Mouse (Mus musculus) heart, adult 2 months (tissue): ENCODE measurements around the gene Cks1b. TPM values are rescaled to one million over a fixed set of nuclear protein-coding genes. Genes with fewer than 3 reads are reported as not detected.
A peak's percentile ranks its signal among the peaks of the same experiment; 100 is the strongest.

ENCODE experiments used
- DNase-seq, 2 experiments: peaks; one replicate each; pipeline ENCODE4 v3.0.0; 2021
- H3K27ac ChIP-seq: fragments of 200-600 bp; 2 replicates; pipeline ENCODE4 v1.8.1; 2022
- H3K27me3 ChIP-seq: fragments of 200-500 bp; 2 replicates; pipeline ENCODE4 v1.6.1; 2012; ENCODE audit warnings: mild to moderate bottlenecking, low read length, inconsistent platforms, mixed read lengths; ENCODE audit not compliant: control insufficient read depth, insufficient read depth
- H3K36me3 ChIP-seq: fragments of 200-500 bp; 2 replicates; pipeline ENCODE4 v1.6.1; 2012; ENCODE audit warnings: low read length, inconsistent platforms; ENCODE audit not compliant: control insufficient read depth, insufficient read depth
- H3K4me1 ChIP-seq: fragments of 200-500 bp; 2 replicates; pipeline ENCODE4 v1.6.1; 2011; ENCODE audit warnings: low read length; ENCODE audit not compliant: control insufficient read depth, insufficient read depth
- H3K4me3 ChIP-seq: fragments of 200-600 bp; 2 replicates; pipeline ENCODE4 v1.8.1; 2022
- H3K79me2 ChIP-seq: fragments of 200-500 bp; replicated peaks from 2 replicates; pipeline ENCODE4 v1.6.1; 2012; ENCODE audit warnings: mild to moderate bottlenecking, inconsistent platforms, low read length, moderate library complexity, mixed read lengths; ENCODE audit not compliant: control insufficient read depth, insufficient read depth
- H3K9ac ChIP-seq: fragments of 200-500 bp; 2 replicates; pipeline ENCODE4 v1.6.1; 2012; ENCODE audit warnings: low read depth, mild to moderate bottlenecking, control low read depth, inconsistent platforms, low read length, mixed read lengths
- CTCF ChIP-seq: fragments of 200-600 bp; IDR thresholded peaks from 2 replicates; pipeline ENCODE4 v1.8.1; 2022; ENCODE audit warnings: antibody characterized with exemption, mild to moderate bottlenecking, moderate library complexity
- EP300 ChIP-seq: fragments of 200-500 bp; IDR thresholded peaks from 2 replicates; pipeline ENCODE4 v1.6.1; 2011; ENCODE audit warnings: low read depth, low read length, control low read depth; ENCODE audit not compliant: insufficient read depth
- POLR2A ChIP-seq: fragments of 200-500 bp; IDR thresholded peaks from 2 replicates; pipeline ENCODE4 v1.6.1; 2011; ENCODE audit warnings: mild to moderate bottlenecking, low read depth, low read length, control low read depth; ENCODE audit not compliant: insufficient read depth
- WGBS: fragments of 180-500 bp; shearing (Covaris S2); methylation state at CpG from one replicate; pipeline ENCODE4 v1.1.7; 2018; 5-methylcytosine and 5-hydroxymethylcytosine counted together
- intact Hi-C: fragments of 180-260 bp; cut with DNase I; formaldehyde crosslinking; loops from one replicate; pipeline ENCODE4 v1.15.1; 2025
- polyA plus RNA-seq: library from polyadenylated mRNA; depleted of rRNA; stranded (reverse); fragments of >200 nt; gene quantifications from 2 replicates; pipeline ENCODE4 v1.2.3, GENCODE M21; 2012
- total RNA-seq, 2 experiments: library from RNA; stranded (reverse); gene quantifications; 2 replicates each; pipeline ENCODE4 v1.2.3; 2021

Cks1b gene
- total and polyA plus RNA-seq, 3 experiments = 3.3 to 9.0 (median 3.5) TPM

DNA sequence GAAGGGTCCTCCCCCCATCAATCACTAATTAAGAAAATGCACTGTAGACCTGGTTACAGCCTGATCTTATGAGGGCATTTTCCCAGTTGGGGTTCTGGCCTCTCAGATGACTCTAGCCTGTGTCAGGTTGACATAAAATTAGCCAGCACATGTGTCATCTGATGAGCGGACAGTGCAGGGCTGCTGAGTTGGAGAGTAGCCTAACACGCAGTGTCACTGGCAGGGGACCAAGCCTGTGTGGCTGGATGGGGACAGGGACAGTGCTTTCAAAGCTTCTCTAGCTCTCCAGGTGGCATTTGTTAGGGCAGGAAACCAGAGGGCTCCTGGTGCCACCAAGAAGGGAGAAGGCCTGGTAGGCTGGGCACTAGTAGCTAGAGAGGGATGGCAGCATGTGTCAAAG is 22.5 kb upstream of the Cks1b start:
- Histone ChIP-seq H3K36me3 (no peaks in the 10 kb centered on the region), H3K27me3 (no peaks in the 10 kb centered on the region), H3K4me1 (peaks cover 8% of the 10 kb centered on the region), H3K79me2 (0 out of 2 replicates have a peak, but pooled peaks cover 1% of the 10 kb centered on the region), H3K4me3 (no peak overlapping the region), H3K9ac (no peak overlapping the region), H3K27ac (no peak overlapping the region)
- WGBS = 69% methylated on average over 2 of the region's 2 CpGs
- TF ChIP-seq POLR2A = no peak
- no peak for TF ChIP-seq EP300
- no peak for DNase-seq
- intact Hi-C loops = no loop called here

DNA sequence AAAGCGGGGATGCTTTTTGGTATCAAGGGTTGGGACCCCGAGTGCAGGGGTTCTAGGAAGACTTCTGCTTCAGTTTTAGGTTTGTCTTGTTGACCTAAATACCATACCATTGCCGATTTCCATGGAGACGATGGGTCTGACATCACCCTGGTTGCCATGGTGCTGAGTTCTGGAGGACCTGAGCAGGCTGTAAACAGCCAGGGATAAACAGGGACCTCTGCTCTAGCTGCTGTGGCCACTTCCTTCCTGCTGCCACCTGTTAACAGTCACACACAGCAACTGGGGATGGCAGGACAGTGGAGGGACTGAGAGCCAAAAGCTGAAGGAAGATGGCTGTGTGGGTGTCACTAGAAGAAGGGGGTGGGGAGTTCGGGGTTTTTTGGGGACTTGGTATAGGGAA is 19.1 kb upstream of the Cks1b start:
- WGBS = 13% methylated on average over 5 of the region's 5 CpGs
- no peak for TF ChIP-seq POLR2A
- TF ChIP-seq EP300 = no peak
- TF ChIP-seq CTCF = no peak
- Histone ChIP-seq H3K27ac (peak overlapping the region; percentile 91), H3K79me2 (0 out of 2 replicates have a peak, but pooled peaks cover 1% of the 10 kb centered on the region), H3K27me3 (no peaks in the 10 kb centered on the region), H3K4me1 (peaks cover 8% of the 10 kb centered on the region), H3K9ac (peak overlapping the region; percentile 69), H3K36me3 (no peaks in the 10 kb centered on the region), H3K4me3 (peak overlapping the region; percentile 52)
- peak in 1 of 2 experiments; percentile 42 for DNase-seq
- intact Hi-C loops = loop anchor here (2.0 kb wide), 1 partner anchor 18 kb away; the partner anchor contains the start of genes Cks1b and Shc1

DNA sequence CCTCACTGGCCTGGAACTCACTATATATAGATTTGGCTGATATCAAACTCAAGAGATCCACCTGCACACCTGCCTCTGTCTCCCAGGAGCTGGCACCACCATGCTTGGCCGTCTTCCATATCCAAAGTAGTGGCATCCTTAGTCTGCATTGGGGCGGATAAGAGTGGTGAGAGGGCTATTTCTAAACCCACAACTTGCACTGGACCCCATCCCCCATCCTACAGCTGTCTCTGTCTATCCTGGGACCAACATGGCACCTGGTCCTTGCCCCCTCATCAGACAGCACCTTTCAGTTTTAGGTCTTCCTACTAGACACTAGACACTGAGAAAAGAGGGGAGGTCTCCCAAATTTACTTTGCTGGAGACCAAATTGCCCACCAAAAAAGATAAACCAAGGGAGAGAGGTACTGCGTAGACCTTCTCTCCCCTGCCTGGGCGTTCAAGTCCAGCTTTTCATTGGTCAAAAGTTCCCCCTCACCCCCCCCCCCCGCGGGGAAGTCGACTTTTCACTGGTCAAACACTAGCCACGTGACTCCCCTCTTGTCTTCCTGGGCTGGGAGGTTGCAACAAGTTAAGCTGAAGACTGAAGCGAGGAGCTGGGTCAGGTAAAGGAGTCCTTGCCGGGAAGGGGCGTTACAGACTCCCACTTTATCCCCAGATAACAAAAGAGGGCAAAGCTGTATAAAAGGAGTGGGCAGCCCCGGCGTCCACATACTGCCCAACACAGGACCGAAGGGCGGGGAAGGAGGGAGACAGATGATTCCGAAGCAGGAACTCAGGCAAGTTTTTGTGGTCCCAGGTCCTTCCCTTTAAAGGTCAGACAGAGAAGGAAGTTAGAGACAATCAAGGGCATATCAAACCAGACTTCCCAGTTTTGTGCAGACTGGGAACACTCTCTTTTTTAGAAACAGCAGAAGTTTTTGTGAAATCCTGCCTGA is 18.3 kb upstream of the Cks1b start, which contains the start of gene Pbxip1:
Gene Pbxip1, plus strand, starts transcription at position 531 of the 938 bp plus-strand sequence.
- intact Hi-C loops = loop anchor here (2.0 kb wide), 1 partner anchor 18 kb away; the partner anchor contains the start of genes Cks1b and Shc1
- H3K4me3 ChIP-seq = peak within 1 kb of the TSS; percentile 52
- DNase-seq = peak; percentile 72 to 80
- peak within 1 kb of the TSS; percentile 69 for H3K9ac ChIP-seq
- H3K79me2 ChIP-seq = 0 out of 2 replicates have a peak, but pooled peaks cover 1% of the 10 kb centered on the region
- TF ChIP-seq POLR2A = peak; percentile 92
- TF ChIP-seq CTCF = no peak
- H3K27ac ChIP-seq = peak within 1 kb of the TSS; percentile 91
- 6% methylated on average over 16 of the region's 16 CpGs for WGBS
- H3K4me1 ChIP-seq = peaks cover 8% of the 10 kb centered on the region
- H3K36me3 ChIP-seq = peaks cover under 1% of the 10 kb centered on the region; the same call in 1 of the 2 replicates
- H3K27me3 ChIP-seq = no peaks in the 10 kb centered on the region

DNA sequence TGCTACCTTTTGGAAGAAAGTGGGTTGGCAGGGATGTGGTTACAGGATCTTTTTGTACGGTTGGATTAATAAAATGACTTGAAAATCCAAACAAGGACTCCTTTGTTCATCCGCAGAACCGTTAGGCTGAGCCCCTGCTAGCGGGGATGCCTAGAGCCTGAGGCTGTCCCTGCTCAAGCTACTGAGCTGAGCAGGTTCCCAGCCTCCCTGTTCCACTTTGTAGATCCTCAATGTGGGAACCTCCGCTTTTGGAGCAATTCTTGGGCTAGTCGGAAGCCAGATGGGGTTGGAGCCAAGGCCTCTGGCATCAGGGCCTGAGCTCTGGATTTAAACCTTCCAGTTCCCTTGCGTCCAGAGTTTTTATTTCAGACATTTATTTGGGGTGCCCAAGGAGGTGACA is 16.9 kb upstream of the Cks1b start:
- Histone ChIP-seq H3K27me3 (no peaks in the 10 kb centered on the region), H3K36me3 (peaks cover 3% of the 10 kb centered on the region; the same call in 1 of the 2 replicates), H3K79me2 (peaks cover 3% of the 10 kb centered on the region; the same call in 1 of the 2 replicates), H3K9ac (no peak overlapping the region), H3K4me1 (peaks cover 5% of the 10 kb centered on the region), H3K27ac (no peak overlapping the region), H3K4me3 (no peak overlapping the region)
- intact Hi-C loops = no loop called here
- no peak for TF ChIP-seq CTCF
- TF ChIP-seq POLR2A = no peak
- TF ChIP-seq EP300 = no peak
- no peak for DNase-seq
- WGBS = 76% methylated on average over 7 of the region's 7 CpGs

DNA sequence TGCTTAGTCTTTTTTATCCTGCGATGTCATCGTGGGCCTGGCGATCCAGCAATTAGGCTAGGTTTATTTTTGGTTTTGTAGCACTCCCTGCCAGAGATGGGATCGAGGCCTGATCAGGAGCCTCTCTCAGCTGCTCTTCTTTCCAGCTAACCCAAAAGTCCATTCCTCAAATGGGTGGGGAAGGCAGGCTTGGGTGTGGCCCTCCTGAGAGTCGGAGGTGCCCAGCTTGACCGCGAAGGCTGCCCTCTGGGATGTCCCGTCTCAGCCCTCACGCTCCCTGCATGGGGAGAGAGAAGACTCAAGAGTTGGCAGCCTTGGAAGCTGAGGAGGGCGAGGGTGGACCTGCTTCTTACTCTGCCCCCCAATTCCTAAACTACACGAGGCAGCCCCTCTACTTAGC is 16.3 kb upstream of the Cks1b start:
- no peak for DNase-seq
- H3K27ac ChIP-seq = no peak overlapping the region
- peaks cover 5% of the 10 kb centered on the region for H3K4me1 ChIP-seq
- no peaks in the 10 kb centered on the region for H3K27me3 ChIP-seq
- peaks cover 3% of the 10 kb centered on the region; the same call in 1 of the 2 replicates for H3K36me3 ChIP-seq
- no peak overlapping the region for H3K4me3 ChIP-seq
- TF ChIP-seq EP300 (no peak), CTCF (no peak)
- H3K9ac ChIP-seq = no peak overlapping the region
- intact Hi-C loops = no loop called here
- H3K79me2 ChIP-seq = peaks cover 3% of the 10 kb centered on the region; the same call in 1 of the 2 replicates
- 73% methylated on average over 11 of the region's 11 CpGs for WGBS

DNA sequence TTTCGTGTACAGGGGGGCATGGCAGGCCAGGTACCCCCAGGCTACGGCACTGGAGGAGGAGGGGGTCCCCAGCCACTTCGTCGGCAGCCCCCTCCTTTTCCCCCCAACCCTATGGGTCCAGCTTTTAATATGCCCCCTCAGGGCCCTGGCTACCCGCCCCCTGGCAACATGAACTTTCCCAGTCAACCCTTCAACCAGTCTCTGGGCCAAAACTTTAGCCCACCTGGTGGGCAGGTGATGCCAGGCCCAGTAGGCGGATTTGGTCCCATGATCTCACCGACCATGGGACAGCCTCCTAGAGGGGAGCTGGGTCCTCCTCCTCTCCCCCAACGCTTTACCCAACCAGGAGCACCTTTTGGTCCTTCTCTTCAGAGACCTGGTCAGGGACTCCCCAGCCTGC is 14.4 kb upstream of the Cks1b start:
- no peaks in the 10 kb centered on the region for H3K27me3 ChIP-seq
- no peak overlapping the region for H3K4me3 ChIP-seq
- peaks cover 5% of the 10 kb centered on the region for H3K4me1 ChIP-seq
- TF ChIP-seq POLR2A (no peak), CTCF (no peak), EP300 (no peak)
- no peak overlapping the region for H3K9ac ChIP-seq
- no peak overlapping the region for H3K27ac ChIP-seq
- WGBS = 95% methylated on average over 8 of the region's 8 CpGs
- peaks cover 3% of the 10 kb centered on the region; the same call in 1 of the 2 replicates for H3K79me2 ChIP-seq
- peaks cover 3% of the 10 kb centered on the region; the same call in 1 of the 2 replicates for H3K36me3 ChIP-seq
- intact Hi-C loops = no loop called here
- no peak for DNase-seq
